8 mouse cellular contexts compared by ENCODE assay signal in the genomic region with DNA sequence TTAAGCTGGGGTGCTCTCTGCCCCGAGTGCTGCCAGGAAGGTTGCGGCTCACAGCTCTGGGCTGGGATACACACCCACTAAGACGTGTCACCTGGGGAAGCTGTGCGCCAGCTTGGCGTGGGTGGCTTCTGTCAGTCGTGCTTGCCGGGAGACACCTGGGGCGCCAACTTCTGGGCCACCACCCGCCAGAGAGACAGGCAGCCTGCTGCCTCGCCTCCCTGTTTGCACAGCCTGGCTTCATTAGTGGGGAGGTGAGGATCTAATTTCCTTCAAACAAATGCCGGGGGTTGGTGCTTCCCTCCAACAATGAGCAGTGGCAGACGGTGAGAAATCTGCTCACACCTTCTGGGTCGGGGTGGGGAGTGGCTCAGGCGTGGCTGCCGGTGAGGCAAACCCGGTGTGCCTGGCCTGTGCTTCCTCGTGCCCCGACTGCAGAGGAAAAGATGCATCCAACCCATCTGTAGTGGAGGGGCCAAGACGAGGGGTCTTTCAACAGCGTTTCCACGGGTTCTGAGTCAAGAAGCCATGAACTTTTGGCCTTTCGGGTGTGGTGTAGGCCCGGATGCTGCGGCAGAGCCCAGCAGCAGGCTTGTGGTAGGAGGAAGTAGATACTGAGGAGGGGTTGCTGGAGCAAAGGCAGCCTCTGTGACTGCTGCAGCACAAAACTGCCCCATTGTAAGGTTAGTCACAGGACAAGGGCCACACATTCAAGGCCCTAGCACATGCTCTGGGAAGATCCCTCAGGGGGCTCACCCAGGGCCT.
DNase-seq lines count a peak whose midpoint lies in the region; ATAC-seq lines count a peak whose summit lies in the region.

No protein-coding gene starts in this region.

- H3K36me3 ChIP-seq in midbrain, embryonic 13.5 days: no peaks in the 10 kb centered on the region
- no peaks in the 10 kb centered on the region for H3K36me3 ChIP-seq in midbrain, embryonic 15.5 days (replicated peaks)
- no peaks in the 10 kb centered on the region for H3K36me3 ChIP-seq in midbrain, embryonic 16.5 days (ENCODE audit: control insufficient read depth, insufficient read depth, low read length)

- no peak overlapping the region for H3K4me2 ChIP-seq in midbrain, embryonic 13.5 days (replicated peaks)
- no peak overlapping the region for H3K4me2 ChIP-seq in midbrain, embryonic 15.5 days
- H3K4me2 ChIP-seq in midbrain, embryonic 16.5 days (ENCODE audit: low read length): no peak overlapping the region

- no peaks in the 10 kb centered on the region for H3K9me3 ChIP-seq in midbrain, embryonic 13.5 days
- no peaks in the 10 kb centered on the region for H3K9me3 ChIP-seq in midbrain, embryonic 15.5 days
- 0 out of 2 replicates have a peak, but pooled peaks cover 2% of the 10 kb centered on the region for H3K9me3 ChIP-seq in midbrain, embryonic 16.5 days (replicated peaks; ENCODE audit: control insufficient read depth, low read length, poor library complexity, severe bottlenecking)

- H3K4me3 ChIP-seq in midbrain, embryonic 13.5 days (replicated peaks): no peak overlapping the region
- no peak overlapping the region for H3K4me3 ChIP-seq in midbrain, embryonic 15.5 days
- H3K4me3 ChIP-seq in midbrain, embryonic 16.5 days (ENCODE audit: low read depth, low read length): no peak overlapping the region

- H3K9ac ChIP-seq in midbrain, embryonic 13.5 days (replicated peaks): no peak overlapping the region
- H3K9ac ChIP-seq in midbrain, embryonic 15.5 days: no peak overlapping the region
- H3K9ac ChIP-seq in midbrain, embryonic 16.5 days (ENCODE audit: low read depth, low read length): no peak overlapping the region

- H3K4me1 ChIP-seq in midbrain, embryonic 13.5 days (replicated peaks): peaks cover 5% of the 10 kb centered on the region; the same call in 1 of the 2 replicates
- H3K4me1 ChIP-seq in midbrain, embryonic 15.5 days: peaks cover 3% of the 10 kb centered on the region; the same call in 1 of the 2 replicates
- peaks cover 3% of the 10 kb centered on the region for H3K4me1 ChIP-seq in midbrain, embryonic 16.5 days (ENCODE audit: control insufficient read depth, insufficient read depth, low read length)

- H3K27ac ChIP-seq in midbrain, embryonic 13.5 days: no peak overlapping the region
- no peak overlapping the region for H3K27ac ChIP-seq in midbrain, embryonic 15.5 days
- H3K27ac ChIP-seq in midbrain, embryonic 16.5 days (ENCODE audit: low read length): no peak overlapping the region

- 75% methylated on average over 24 of the region's 24 CpGs for WGBS in midbrain, embryonic 13.5 days
- 71% methylated on average over 24 of the region's 24 CpGs for WGBS in midbrain, embryonic 15.5 days
- 76% methylated on average over 24 of the region's 24 CpGs for WGBS in midbrain, embryonic 16.5 days

- ATAC-seq in midbrain, embryonic 13.5 days: 0 out of 2 replicates have a peak, but pooled peaks have one; percentile 7
- no peak for ATAC-seq in midbrain, embryonic 15.5 days (replicated peaks)
- no peak for ATAC-seq in midbrain, embryonic 16.5 days

- peak; percentile 11 for DNase-seq in adrenal gland, postnatal 14 days
- no peak for DNase-seq in adrenal gland, postnatal 10 days
- peak; percentile 52 to 59 for DNase-seq in monocyte, adult 2 months (ENCODE audit: low read depth in 1 of 2, low spot score in 2 of 2)
- peak; percentile 49 to 71 for DNase-seq in thymus, postnatal 36 days
- DNase-seq in urinary bladder, postnatal 25 days (ENCODE audit: low spot score): no peak

- H3K27me3 ChIP-seq in midbrain, embryonic 13.5 days: peaks cover 6% of the 10 kb centered on the region; the same call in 1 of the 2 replicates
- H3K27me3 ChIP-seq in midbrain, embryonic 15.5 days (replicated peaks): no peaks in the 10 kb centered on the region
- H3K27me3 ChIP-seq in midbrain, embryonic 16.5 days (ENCODE audit: control insufficient read depth, insufficient read depth, low read depth, low read length): no peaks in the 10 kb centered on the region

Comparison
In these comparisons a context has a peak if more than half of its experiments do, and no peak if none do; other contexts are left out.
1. DNase-seq: peak in adrenal gland, postnatal 14 days (single experiment), monocyte, adult 2 months (2 of 2) and thymus, postnatal 36 days (2 of 2); none in adrenal gland, postnatal 10 days (single experiment) and urinary bladder, postnatal 25 days (single experiment).